Mouse (Mus musculus) adrenal gland, adult 2 months (tissue): Measurements from ENCODE around the gene Wfdc15a. TPM values are rescaled to one million over a fixed set of nuclear protein-coding genes. Genes with fewer than 3 reads are reported as not detected.

ENCODE experiments used
- DNase-seq: peaks from one replicate; pipeline ENCODE4 v3.0.0; 2021
- polyA plus RNA-seq: library from polyadenylated mRNA; depleted of rRNA; stranded (reverse); fragments of >200 nt; gene quantifications from 2 replicates; pipeline ENCODE4 v1.2.3, GENCODE M21; 2012; rRNA removed
- total RNA-seq, 2 experiments: library from RNA; stranded (reverse); gene quantifications; 2 replicates each; pipeline ENCODE4 v1.2.3; 2021

Gene Wfdc15a
- total and polyA plus RNA-seq, 3 experiments: not detected

- peak; percentile 62 for DNase-seq
These were observed 22.1 kb downstream of the Wfdc15a start for GRCm38 (mm10) chr2:164177831-164178230.

- DNase-seq: no peak
These were observed 24.1 kb downstream of the Wfdc15a start for GRCm38 (mm10) chr2:164175850-164176249.

- no peak for DNase-seq
These were observed 25.1 kb downstream of the Wfdc15a start for GRCm38 (mm10) chr2:164174649-164175395.

- peak; percentile 26 for DNase-seq
These were observed 26.5 kb downstream of the Wfdc15a start for GRCm38 (mm10) chr2:164173394-164173793.

- DNase-seq: no peak
These were observed 29.0 kb downstream of the Wfdc15a start, which contains the start of gene Kcns1 for GRCm38 (mm10) chr2:164170902-164171301. Kcns1 (minus strand) TSS chr2:164171113.

- DNase-seq: no peak
These were observed 29.6 kb downstream of the Wfdc15a start for GRCm38 (mm10) chr2:164170326-164170725.

- no peak for DNase-seq
These were observed 31.4 kb downstream of the Wfdc15a start for GRCm38 (mm10) chr2:164168571-164168946.

GRCm38 (mm10) chr2:164167752-164168570 lies 32.0 kb downstream of the Wfdc15a start:
- no peak for DNase-seq

- peak; percentile 66 for DNase-seq
These were observed 35.0 kb downstream of the Wfdc15a start for GRCm38 (mm10) chr2:164164941-164165340.

GRCm38 (mm10) chr2:164161515-164162055 lies 38.3 kb downstream of the Wfdc15a start:
- DNase-seq: no peak

GRCm38 (mm10) chr2:164158838-164159237 lies 41.1 kb downstream of the Wfdc15a start:
- no peak for DNase-seq

- DNase-seq: peak; percentile 69
These were observed 43.8 kb downstream of the Wfdc15a start for GRCm38 (mm10) chr2:164156158-164156557.

- DNase-seq: no peak
These were observed 45.9 kb downstream of the Wfdc15a start for GRCm38 (mm10) chr2:164154007-164154406.

- no peak for DNase-seq
These were observed 47.6 kb downstream of the Wfdc15a start for GRCm38 (mm10) chr2:164152341-164152740.

GRCm38 (mm10) chr2:164150086-164150760 lies 49.7 kb downstream of the Wfdc15a start:
- no peak for DNase-seq

Other genes starting within 250 kb of the Wfdc15a start
- gene Ywhab, start 205.2 kb downstream of the Wfdc15a start, total RNA-seq: 100 to 1,000 TPM; 260 to 298 TPM
- gene Ywhab, start 205.2 kb downstream of the Wfdc15a start, polyA plus RNA-seq: 66.5 and 75.4 TPM in 2 replicates
- 1 to 10 TPM; 1.4 to 2.6 TPM for gene Pabpc1l, start 174.7 kb downstream of the Wfdc15a start, total RNA-seq
- 0.36 and 1.1 TPM in 2 replicates for gene Pabpc1l, start 174.7 kb downstream of the Wfdc15a start, polyA plus RNA-seq
- gene Stk4, start 129.8 kb downstream of the Wfdc15a start, total RNA-seq: 10 to 100 TPM; 25.9 to 29.5 TPM
- 5.5 and 6.4 TPM in 2 replicates for gene Stk4, start 129.8 kb downstream of the Wfdc15a start, polyA plus RNA-seq
- 10 to 100 TPM; 35.1 to 59.8 TPM for gene Tomm34, start 129.0 kb downstream of the Wfdc15a start, total RNA-seq
- gene Tomm34, start 129.0 kb downstream of the Wfdc15a start, polyA plus RNA-seq: 66.0 and 72.2 TPM in 2 replicates
- gene Kcns1, start 29.0 kb downstream of the Wfdc15a start, total RNA-seq: not detected
- not detected in 2 replicates for gene Kcns1, start 29.0 kb downstream of the Wfdc15a start, polyA plus RNA-seq
- not detected for gene Wfdc5, start 17.4 kb downstream of the Wfdc15a start, total RNA-seq
- not detected in 2 replicates for gene Wfdc5, start 17.4 kb downstream of the Wfdc15a start, polyA plus RNA-seq
- 10 to 100 TPM in 1 of 2 experiments, not detected in 1; 10.5 TPM for gene Wfdc12, start 9.5 kb downstream of the Wfdc15a start, total RNA-seq
- 0.39 and 2.3 TPM in 2 replicates for gene Wfdc12, start 9.5 kb downstream of the Wfdc15a start, polyA plus RNA-seq
- gene Wfdc15b, start 21.5 kb upstream of the Wfdc15a start, total RNA-seq: not detected
- gene Wfdc15b, start 21.5 kb upstream of the Wfdc15a start, polyA plus RNA-seq: not detected in 2 replicates
- gene Svs2, start 38.3 kb upstream of the Wfdc15a start, total RNA-seq: not detected
- gene Svs2, start 38.3 kb upstream of the Wfdc15a start, polyA plus RNA-seq: not detected in 2 replicates
- gene Svs3b, start 56.5 kb upstream of the Wfdc15a start, total RNA-seq: not detected
- gene Svs3b, start 56.5 kb upstream of the Wfdc15a start, polyA plus RNA-seq: not detected in 2 replicates
- gene Svs4, start 78.3 kb upstream of the Wfdc15a start, total RNA-seq: not detected
- gene Svs4, start 78.3 kb upstream of the Wfdc15a start, polyA plus RNA-seq: not detected in 2 replicates
- gene Svs3a, start 89.1 kb upstream of the Wfdc15a start, total RNA-seq: not detected
- not detected in 2 replicates for gene Svs3a, start 89.1 kb upstream of the Wfdc15a start, polyA plus RNA-seq
- not detected for gene Svs6, start 116.6 kb upstream of the Wfdc15a start, total RNA-seq
- gene Svs6, start 116.6 kb upstream of the Wfdc15a start, polyA plus RNA-seq: not detected in 2 replicates
- 1 to 10 TPM; 1.5 to 1.7 TPM for gene Svs5, start 132.6 kb upstream of the Wfdc15a start, total RNA-seq
- gene Svs5, start 132.6 kb upstream of the Wfdc15a start, polyA plus RNA-seq: not detected in 2 replicates
- 10 to 100 TPM; 19.3 to 36.0 TPM for gene Slpi, start 189.0 kb upstream of the Wfdc15a start, total RNA-seq
- 5.7 and 8.5 TPM in 2 replicates for gene Slpi, start 189.0 kb upstream of the Wfdc15a start, polyA plus RNA-seq
- not detected for gene Rbpjl, start 203.0 kb upstream of the Wfdc15a start, total RNA-seq
- not detected in 2 replicates for gene Rbpjl, start 203.0 kb upstream of the Wfdc15a start, polyA plus RNA-seq
- gene Matn4, start 205.0 kb upstream of the Wfdc15a start, total RNA-seq: 1 to 10 TPM in 1 of 2 experiments, under 1 TPM in 1; 0.17 to 1.8 TPM
- 1.0 TPM in 2 replicates for gene Matn4, start 205.0 kb upstream of the Wfdc15a start, polyA plus RNA-seq
- 100 to 1,000 TPM; 123 to 151 TPM for gene Sdc4, start 243.8 kb upstream of the Wfdc15a start, total RNA-seq
- 23.3 and 23.5 TPM in 2 replicates for gene Sdc4, start 243.8 kb upstream of the Wfdc15a start, polyA plus RNA-seq